In the genomic region with DNA sequence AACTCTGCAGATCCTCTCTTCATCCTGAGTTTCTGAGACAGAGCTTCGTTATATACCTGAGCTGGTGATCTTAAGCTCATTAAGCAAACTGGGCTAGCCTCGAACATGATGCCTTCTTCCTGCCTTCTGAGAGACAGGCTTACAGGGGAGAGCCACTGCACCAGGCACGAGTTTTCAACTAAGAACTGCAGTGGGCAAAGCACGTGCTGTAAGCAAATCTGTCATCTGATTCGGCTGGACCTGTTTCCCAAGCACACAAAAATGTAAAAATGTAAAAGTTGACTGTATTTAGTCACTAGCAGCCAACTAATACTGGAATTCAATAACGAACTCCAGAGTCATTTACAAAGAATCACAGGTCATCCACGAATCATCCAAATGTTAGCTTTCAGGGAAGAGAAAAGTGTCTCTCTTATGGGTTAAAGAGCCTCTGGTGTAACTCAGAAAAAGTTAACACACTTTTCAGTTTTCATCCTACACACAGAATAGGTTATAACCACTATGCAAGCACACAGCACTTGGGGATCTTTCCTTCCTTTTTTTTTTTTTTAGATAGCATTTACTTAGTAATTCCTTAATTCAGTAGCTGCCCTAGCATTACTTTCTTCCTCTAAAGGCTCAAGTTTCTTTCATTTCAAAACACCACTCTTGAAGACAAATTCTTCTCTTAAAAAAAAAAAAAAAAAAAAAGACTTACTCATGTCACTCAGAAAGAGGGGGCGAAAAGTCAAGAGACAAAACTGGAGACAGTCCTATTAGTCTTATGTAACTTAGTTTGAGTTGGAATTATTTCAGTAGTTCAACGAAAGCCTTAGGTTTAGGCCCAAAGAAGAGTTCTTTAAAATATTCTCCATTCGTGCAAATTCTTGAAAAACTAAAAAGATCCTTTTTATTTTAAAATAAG, we compare ENCODE assay signal across 7 mouse cellular contexts. TPM values are rescaled to one million over a fixed set of nuclear protein-coding genes. Genes with fewer than 3 reads are reported as not detected.
DNase-seq lines count a peak whose midpoint lies in the region; ATAC-seq and TF ChIP-seq lines count a peak whose summit lies in the region.

No protein-coding gene starts in this region.

- H3K4me1 ChIP-seq in liver, adult 2 months (ENCODE audit: control insufficient read depth, insufficient read depth, low read length): peaks cover 21% of the 10 kb centered on the region
- peaks cover 6% of the 10 kb centered on the region for H3K4me1 ChIP-seq in cortical plate, adult 2 months (ENCODE audit: control insufficient read depth, insufficient read depth, low read length)
- peaks cover 31% of the 10 kb centered on the region for H3K4me1 ChIP-seq in hindbrain, embryonic 12.5 days
- H3K4me1 ChIP-seq in neural tube, embryonic 13.5 days (replicated peaks): peaks cover 64% of the 10 kb centered on the region

- H3K4me3 ChIP-seq in liver, adult 2 months (ENCODE audit: insufficient read depth, low read depth, low read length): peak overlapping the region; percentile 26; the same call in 1 of the 2 replicates
- H3K4me3 ChIP-seq in cortical plate, adult 2 months (ENCODE audit: insufficient read depth, low read length): peak overlapping the region; percentile 30; the same call in 1 of the 2 replicates
- H3K4me3 ChIP-seq in hindbrain, embryonic 12.5 days: no peak overlapping the region
- H3K4me3 ChIP-seq in neural tube, embryonic 13.5 days: no peak overlapping the region

- DNase-seq in liver, adult 2 months (ENCODE audit: extremely low read depth, low read depth, low spot score): peak; percentile 65
- DNase-seq in liver: no peak
- DNase-seq in adrenal gland, postnatal 10 days: no peak
- no peak for DNase-seq in right cerebral cortex, postnatal 4 days

- TF ChIP-seq CTCF in liver, adult 2 months (IDR thresholded peaks at IDR 0.05; ENCODE audit: low read depth, low read length): no peak
- TF ChIP-seq CTCF in cortical plate, adult 2 months (IDR thresholded peaks at IDR 0.05; ENCODE audit: extremely low read depth, insufficient read depth, low read length): no peak

- no peaks in the 10 kb centered on the region for H3K9me3 ChIP-seq in hindbrain, embryonic 12.5 days (replicated peaks)
- H3K9me3 ChIP-seq in neural tube, embryonic 13.5 days: no peaks in the 10 kb centered on the region

- H3K79me2 ChIP-seq in liver, adult 2 months (ENCODE audit: control insufficient read depth, insufficient read depth, low read length): peaks cover 34% of the 10 kb centered on the region; the same call in 1 of the 2 replicates

- no peaks in the 10 kb centered on the region for H3K27me3 ChIP-seq in liver, adult 2 months (ENCODE audit: control insufficient read depth, insufficient read depth, low read length)
- H3K27me3 ChIP-seq in hindbrain, embryonic 12.5 days: no peaks in the 10 kb centered on the region
- H3K27me3 ChIP-seq in neural tube, embryonic 13.5 days: no peaks in the 10 kb centered on the region

- 21% methylated on average over 10 of the region's 10 CpGs for WGBS in liver, adult 2 months
- 85% methylated on average over 10 of the region's 10 CpGs for WGBS in hindbrain, embryonic 12.5 days
- 82% methylated on average over 10 of the region's 10 CpGs for WGBS in neural tube, embryonic 13.5 days

- TF ChIP-seq POLR2A in liver, adult 2 months (IDR thresholded peaks at IDR 0.05; ENCODE audit: extremely low read depth, insufficient read depth, low read length): no peak
- TF ChIP-seq POLR2A in cortical plate, adult 2 months (IDR thresholded peaks at IDR 0.05; ENCODE audit: extremely low read depth, insufficient read depth, low read length): no peak

- no peak for ATAC-seq in hindbrain, embryonic 12.5 days (ENCODE audit: low FRiP score)
- ATAC-seq in neural tube, embryonic 13.5 days (ENCODE audit: low read depth): no peak

- 0 out of 2 replicates have a peak overlapping the region, but pooled peaks have one; percentile 4 for H3K27ac ChIP-seq in liver, adult 2 months (replicated peaks; ENCODE audit: insufficient read depth, low read depth, low read length)
- no peak overlapping the region for H3K27ac ChIP-seq in cortical plate, adult 2 months (ENCODE audit: insufficient read depth, low read length)
- no peak overlapping the region for H3K27ac ChIP-seq in hindbrain, embryonic 12.5 days
- no peak overlapping the region for H3K27ac ChIP-seq in neural tube, embryonic 13.5 days (replicated peaks)

- H3K36me3 ChIP-seq in liver, adult 2 months (ENCODE audit: control insufficient read depth, insufficient read depth, low read length): no peaks in the 10 kb centered on the region; the same call in 1 of the 2 replicates
- peaks cover 3% of the 10 kb centered on the region; the same call in 1 of the 2 replicates for H3K36me3 ChIP-seq in hindbrain, embryonic 12.5 days
- 0 out of 2 replicates have a peak, but pooled peaks cover 3% of the 10 kb centered on the region for H3K36me3 ChIP-seq in neural tube, embryonic 13.5 days

- H3K9ac ChIP-seq in liver, adult 2 months (ENCODE audit: low read depth, low read length): no peak overlapping the region
- H3K9ac ChIP-seq in hindbrain, embryonic 12.5 days: no peak overlapping the region
- H3K9ac ChIP-seq in neural tube, embryonic 13.5 days: no peak overlapping the region

- H3K4me2 ChIP-seq in hindbrain, embryonic 12.5 days (replicated peaks): peak overlapping the region; percentile 4; the same call in 1 of the 2 replicates
- peak overlapping the region; percentile 97 for H3K4me2 ChIP-seq in neural tube, embryonic 13.5 days

RNA-seq across cellular contexts. Expression of gene Slmap, which starts 3.1 kb away (rescaled TPM):
- total RNA-seq in liver, adult 2 months (2014; rRNA removed): 43.8 and 50.8 TPM in 2 replicates
- 10.4 and 10.5 TPM in 2 replicates for polyA plus RNA-seq in liver, adult 2 months (2012; rRNA removed)
- 57.3 and 59.7 TPM in 2 replicates for polyA plus RNA-seq in cortical plate, adult 2 months (2012; rRNA removed)
- polyA plus RNA-seq in hindbrain, embryonic 12.5 days (2016; fragmentation: Nextera tagmentation; extraction: Ambion mirVana): 24.9 and 25.5 TPM in 2 replicates
- 14.7 and 16.1 TPM in 2 replicates for polyA plus RNA-seq in neural tube, embryonic 13.5 days (2015; fragmentation: Nextera tagmentation; extraction: Ambion mirVana)
- total RNA-seq in adrenal gland, postnatal 10 days (2021): 100 to 1,000 TPM in 1 of 2 experiments, 10 to 100 TPM in 1; 96.7 to 114 TPM

RNA-seq across cellular contexts. Expression of gene Dennd6a, which starts 42.0 kb away (rescaled TPM):
- total RNA-seq in liver, adult 2 months (2014; rRNA removed): 18.5 and 19.7 TPM in 2 replicates
- polyA plus RNA-seq in liver, adult 2 months (2012; rRNA removed): 6.2 and 6.3 TPM in 2 replicates
- polyA plus RNA-seq in cortical plate, adult 2 months (2012; rRNA removed): 21.5 and 22.2 TPM in 2 replicates
- polyA plus RNA-seq in hindbrain, embryonic 12.5 days (2016; fragmentation: Nextera tagmentation; extraction: Ambion mirVana): 28.9 and 32.7 TPM in 2 replicates
- polyA plus RNA-seq in neural tube, embryonic 13.5 days (2015; fragmentation: Nextera tagmentation; extraction: Ambion mirVana): 19.5 and 26.6 TPM in 2 replicates
- total RNA-seq in adrenal gland, postnatal 10 days (2021): 10 to 100 TPM; 31.8 to 36.1 TPM

Comparison
In these comparisons a context has a peak if more than half of its experiments do, and no peak if none do; other contexts are left out.
1. H3K4me3 ChIP-seq: peak in liver, adult 2 months (single experiment) and cortical plate, adult 2 months (single experiment); none in hindbrain, embryonic 12.5 days (single experiment) and neural tube, embryonic 13.5 days (single experiment).